Mouse (Mus musculus) MEL (cell line): ENCODE measurements around the gene Tas1r2. TPM values are rescaled to one million over a fixed set of nuclear protein-coding genes. Genes with fewer than 3 reads are reported as not detected.

Experiments used
- DNase-seq: peaks from one replicate; pipeline ENCODE4 v3.0.0; 2011; ENCODE audit warnings: low read depth, low spot score
- H3K27ac ChIP-seq: 2 replicates; pipeline ENCODE4 v1.5.1; 2012; ENCODE audit warnings: low read depth, mild to moderate bottlenecking, control low read depth, low read length, moderate library complexity; ENCODE audit not compliant: control insufficient read depth
- H3K27me3 ChIP-seq, 2 experiments: fragments of 150-350 bp in 1 of 2; sonication (generic) in 1 of 2; 2 replicates each; pipeline ENCODE4 v1.6.1; 2012; ENCODE audit warnings: low read length in 2 of 2, mild to moderate bottlenecking in 2 of 2, improper control_type of control experiment in 1 of 2, moderate library complexity in 1 of 2; ENCODE audit not compliant: insufficient read depth in 2 of 2, control insufficient read depth in 1 of 2
- H3K36me3 ChIP-seq, 2 experiments: 2 replicates each; pipeline ENCODE4 v1.6.1; 2012 to 2014; ENCODE audit warnings: low read length in 2 of 2, improper control_type of control experiment in 1 of 2, inconsistent platforms in 1 of 2, mild to moderate bottlenecking in 1 of 2; ENCODE audit not compliant: insufficient read depth in 2 of 2, control insufficient read depth in 1 of 2
- H3K4me1 ChIP-seq, 2 experiments: fragments of 150-350 bp in 1 of 2; sonication (generic) in 1 of 2; 2 replicates each; pipeline ENCODE4 v1.6.1; 2012; ENCODE audit warnings: low read length in 2 of 2, improper control_type of control experiment in 1 of 2, mild to moderate bottlenecking in 1 of 2; ENCODE audit not compliant: insufficient read depth in 2 of 2, control insufficient read depth in 1 of 2
- H3K4me3 ChIP-seq, 2 experiments: fragments of 150-350 bp in 1 of 2; sonication (generic) in 1 of 2; 2 replicates each; pipeline ENCODE4 v1.5.1; 2012; ENCODE audit warnings: low read depth in 2 of 2, low read length in 2 of 2, mild to moderate bottlenecking in 2 of 2, moderate library complexity in 2 of 2, control low read depth in 1 of 2, improper control_type of control experiment in 1 of 2; ENCODE audit not compliant: control insufficient read depth in 1 of 2, insufficient read depth in 1 of 2
- H3K79me2 ChIP-seq: 2 replicates; pipeline ENCODE4 v1.6.1; 2012; ENCODE audit warnings: mild to moderate bottlenecking, low read length, moderate library complexity; ENCODE audit not compliant: control insufficient read depth, poor library complexity, insufficient read depth
- H3K9ac ChIP-seq: 2 replicates; pipeline ENCODE4 v1.6.1; 2012; ENCODE audit warnings: low read depth, mild to moderate bottlenecking, control low read depth, low read length, moderate library complexity; ENCODE audit not compliant: control insufficient read depth, poor library complexity, severe bottlenecking
- H3K9me3 ChIP-seq: fragments of 150-350 bp; sonication (generic); replicated peaks from 2 replicates; pipeline ENCODE4 v1.6.1; 2012; ENCODE audit warnings: mild to moderate bottlenecking, low read length, improper control_type of control experiment, moderate library complexity; ENCODE audit not compliant: insufficient read depth
- CHD1 ChIP-seq: IDR thresholded peaks from 2 replicates; pipeline ENCODE4 v1.6.1; 2012; ENCODE audit warnings: low read depth, mild to moderate bottlenecking, inconsistent platforms, low read length, improper control_type of control experiment
- CTCF ChIP-seq, 3 experiments: IDR thresholded peaks in 2 of 3; conservative IDR thresholded peaks in 1 of 3; 2 replicates each; pipeline ENCODE4 v1.5.1; 2011 to 2012; ENCODE audit warnings: low read length in 3 of 3, low read depth in 2 of 3, mild to moderate bottlenecking in 2 of 3, improper control_type of control experiment in 1 of 3, inconsistent platforms in 1 of 3, mixed read lengths in 1 of 3, moderate library complexity in 1 of 3; ENCODE audit not compliant: control insufficient read depth in 1 of 3, insufficient read depth in 1 of 3, poor library complexity in 1 of 3, severe bottlenecking in 1 of 3
- EP300 ChIP-seq, 2 experiments: IDR thresholded peaks; 2 replicates each; pipeline ENCODE4 v1.6.1; 2011; ENCODE audit warnings: improper control_type of control experiment in 2 of 2, low read length in 2 of 2, low read depth in 1 of 2, mild to moderate bottlenecking in 1 of 2
- GABPA ChIP-seq: IDR thresholded peaks from 2 replicates; pipeline ENCODE4 v1.6.1; 2012; ENCODE audit warnings: low read depth, mild to moderate bottlenecking, inconsistent platforms, low read length, improper control_type of control experiment, moderate library complexity
- HCFC1 ChIP-seq: IDR thresholded peaks from 2 replicates; pipeline ENCODE4 v1.6.1; 2012; ENCODE audit warnings: low read depth, mild to moderate bottlenecking, inconsistent platforms, low read length, improper control_type of control experiment, moderate library complexity
- KAT2A ChIP-seq: conservative IDR thresholded peaks from 2 replicates; pipeline ENCODE4 v1.6.1; 2012; ENCODE audit warnings: low read depth, low read length, improper control_type of control experiment, inconsistent platforms
- RAD21 ChIP-seq: IDR thresholded peaks from 2 replicates; pipeline ENCODE4 v1.6.1; 2011; ENCODE audit warnings: mild to moderate bottlenecking, low read depth, low read length, improper control_type of control experiment
- RCOR1 ChIP-seq: IDR thresholded peaks from 2 replicates; pipeline ENCODE4 v1.6.1; 2012; ENCODE audit warnings: low read depth, mild to moderate bottlenecking, inconsistent platforms, low read length, improper control_type of control experiment
- SMC3 ChIP-seq: IDR thresholded peaks from 2 replicates; pipeline ENCODE4 v1.6.1; 2011; ENCODE audit warnings: low read depth, low read length, improper control_type of control experiment
- TAL1 ChIP-seq: IDR thresholded peaks from 2 replicates; pipeline ENCODE4 v1.6.1; 2012; ENCODE audit warnings: mild to moderate bottlenecking, inconsistent platforms, low read length, moderate library complexity, mixed read lengths
- UBTF ChIP-seq: IDR thresholded peaks from 2 replicates; pipeline ENCODE4 v1.6.1; 2012; ENCODE audit warnings: low read depth, mild to moderate bottlenecking, inconsistent platforms, low read length, improper control_type of control experiment, moderate library complexity, borderline replicate concordance; ENCODE audit not compliant: insufficient read depth
- USF2 ChIP-seq, 2 experiments: IDR thresholded peaks; 2 replicates each; pipeline ENCODE4 v1.6.1; 2011 to 2012; ENCODE audit warnings: improper control_type of control experiment in 2 of 2, low read length in 2 of 2, borderline replicate concordance in 1 of 2, inconsistent platforms in 1 of 2, low read depth in 1 of 2, mild to moderate bottlenecking in 1 of 2; ENCODE audit not compliant: insufficient read depth in 1 of 2
- ZC3H11A ChIP-seq: IDR thresholded peaks from 2 replicates; pipeline ENCODE4 v1.6.1; 2012; ENCODE audit warnings: low read depth, mild to moderate bottlenecking, inconsistent platforms, low read length, improper control_type of control experiment
- ZNF384 ChIP-seq: IDR thresholded peaks from 2 replicates; pipeline ENCODE4 v1.6.1; 2012; ENCODE audit warnings: low read depth, mild to moderate bottlenecking, inconsistent platforms, low read length, improper control_type of control experiment
- polyA plus RNA-seq, 2 experiments: library from polyadenylated mRNA; stranded (reverse) in 1 of 2; unstranded in 1 of 2; fragments of >175 nt in 1 of 2; fragments of >200 nt in 1 of 2; gene quantifications; 2 replicates each; pipeline versions ENCODE4 v1.2.1 to v1.2.4; 2012; ENCODE audit warnings: low replicate concordance in 2 of 2, low read depth in 1 of 2; ENCODE audit not compliant: insufficient read length in 2 of 2, insufficient read depth in 1 of 2, missing spikeins in 1 of 2
- total RNA-seq: library from RNA; depleted of rRNA; stranded (reverse); fragments of 300-350 nt; gene quantifications from 2 replicates; pipeline ENCODE4 v1.2.3, GENCODE M21; 2012

Gene Tas1r2
- total and polyA plus RNA-seq, 3 experiments: not detected

DNA sequence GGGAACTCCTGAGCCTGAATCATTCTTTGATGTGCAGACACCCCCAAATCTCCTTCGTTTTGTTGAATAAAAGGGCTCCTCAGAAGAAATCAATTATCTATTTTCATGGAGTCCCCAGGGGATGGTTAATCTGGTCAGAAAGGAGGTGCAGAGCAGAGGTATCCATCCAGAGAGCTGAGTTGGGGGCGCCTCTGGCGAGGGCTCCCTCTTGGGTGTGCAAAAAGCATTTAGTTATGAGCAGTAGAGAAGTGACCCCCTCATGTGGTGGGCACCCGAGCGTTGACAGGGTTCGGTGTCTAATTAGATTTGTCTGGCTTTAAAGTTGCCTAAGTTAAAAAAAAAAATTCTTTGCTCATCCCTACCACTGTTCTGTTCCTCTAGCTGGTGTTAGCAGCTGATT, 42.4 kb upstream of the Tas1r2 start:
- TF ChIP-seq CHD1 (no peak), KAT2A (no peak), UBTF (no peak), TAL1 (no peak), EP300 (IDR thresholded peaks at IDR 0.05; ENCODE audit: low read depth in 1 of 2, low read length in 2 of 2) (no peak), RCOR1 (no peak)
- no peaks in the 10 kb centered on the region for H3K27me3 ChIP-seq
- no peak overlapping the region for H3K27ac ChIP-seq
- H3K4me1 ChIP-seq: no peaks in the 10 kb centered on the region
- H3K9ac ChIP-seq: no peak overlapping the region
- DNase-seq: no peak
- no peaks in the 10 kb centered on the region for H3K79me2 ChIP-seq
- H3K36me3 ChIP-seq: no peaks in the 10 kb centered on the region
- no peak overlapping the region for H3K4me3 ChIP-seq
- H3K9me3 ChIP-seq: no peaks in the 10 kb centered on the region

GRCm38 (mm10) chr4:139611542-139611953, 41.8 kb upstream of the Tas1r2 start:
- H3K27me3 ChIP-seq: no peaks in the 10 kb centered on the region
- H3K27ac ChIP-seq: no peak overlapping the region
- no peaks in the 10 kb centered on the region for H3K9me3 ChIP-seq
- H3K79me2 ChIP-seq: no peaks in the 10 kb centered on the region
- no peaks in the 10 kb centered on the region for H3K36me3 ChIP-seq
- TF ChIP-seq HCFC1 (0 out of 2 replicates have a peak, but pooled peaks have one; percentile 31), EP300 (IDR thresholded peaks at IDR 0.05; ENCODE audit: low read depth in 1 of 2, low read length in 2 of 2) (no peak), ZNF384 (peak; percentile 87), GABPA (no peak), CTCF (IDR thresholded peaks at IDR 0.05 in 2 of 3, conservative IDR thresholded peaks at IDR 0.05 in 1 of 3; ENCODE audit: control insufficient read depth in 1 of 3, insufficient read depth in 1 of 3, low read depth in 2 of 3, low read length in 3 of 3, poor library complexity in 1 of 3, severe bottlenecking in 1 of 3) (peak; percentile 90 to 97 (median 95)), SMC3 (peak; percentile 69), RAD21 (peak; percentile 69), ZC3H11A (peak; percentile 57), USF2 (IDR thresholded peaks at IDR 0.05; ENCODE audit: borderline replicate concordance in 1 of 2, insufficient read depth in 1 of 2, low read depth in 1 of 2, low read length in 2 of 2) (no peak)
- no peak overlapping the region for H3K9ac ChIP-seq
- DNase-seq: peak; percentile 70
- no peak overlapping the region for H3K4me3 ChIP-seq
- no peaks in the 10 kb centered on the region for H3K4me1 ChIP-seq
